Mouse (Mus musculus): ENCODE data around the gene Exog.

- TF ChIP-seq TAL1 (IDR thresholded peaks at IDR 0.05; ENCODE audit: low read length) (no peak), GATA1 (IDR thresholded peaks at IDR 0.05; ENCODE audit: low read length) (no peak)
Measured at GRCm38 (mm10) chr9:119498885-119499284, 54.1 kb downstream of the Exog start.

Data from erythroblast, embryonic 14.5 days (primary cell).